Mouse (Mus musculus) bone marrow, adult 2 months (tissue): ENCODE results near the gene Lmod1. TPM values are rescaled to one million over a fixed set of nuclear protein-coding genes. Genes with fewer than 3 reads are reported as not detected.

Experiments used
- H3K27ac ChIP-seq: fragments of 200-500 bp; 2 replicates; pipeline ENCODE4 v1.5.1; 2012; ENCODE audit warnings: low read depth, mild to moderate bottlenecking, control low read depth, inconsistent platforms, low read length; ENCODE audit not compliant: control insufficient read depth, poor library complexity, insufficient read depth
- H3K4me1 ChIP-seq: fragments of 200-500 bp; 2 replicates; pipeline ENCODE4 v1.6.1; 2011; ENCODE audit warnings: low read length; ENCODE audit not compliant: control insufficient read depth, insufficient read depth
- H3K4me3 ChIP-seq: fragments of 200-500 bp; replicated peaks from 2 replicates; pipeline ENCODE3; 2011; ENCODE audit warnings: mild to moderate bottlenecking, low read depth, low read length, control low read depth; ENCODE audit not compliant: control insufficient read depth
- CTCF ChIP-seq: fragments of 200-500 bp; IDR thresholded peaks from 2 replicates; pipeline ENCODE4 v1.5.1; 2011; ENCODE audit warnings: low read length, control low read depth; ENCODE audit not compliant: control insufficient read depth, insufficient read depth
- POLR2A ChIP-seq: fragments of 200-500 bp; IDR thresholded peaks from 2 replicates; pipeline ENCODE4 v1.6.1; 2011; ENCODE audit warnings: low read depth, mild to moderate bottlenecking, control low read depth, low read length, borderline replicate concordance; ENCODE audit not compliant: control insufficient read depth
- WGBS: fragments of 180-500 bp; shearing (Covaris S2); methylation state at CpG from one replicate; pipeline ENCODE4 v1.1.7; 2018; 5-methylcytosine and 5-hydroxymethylcytosine counted together
- polyA plus RNA-seq: library from polyadenylated mRNA; stranded (reverse); fragments of >200 nt; gene quantifications from 2 replicates; pipeline ENCODE4 v1.2.4, GENCODE M21; 2011; ENCODE audit warnings: low replicate concordance; ENCODE audit not compliant: missing spikeins, insufficient read depth, insufficient read length

The Lmod1 gene
- polyA plus RNA-seq, 1 experiment: not detected

DNA sequence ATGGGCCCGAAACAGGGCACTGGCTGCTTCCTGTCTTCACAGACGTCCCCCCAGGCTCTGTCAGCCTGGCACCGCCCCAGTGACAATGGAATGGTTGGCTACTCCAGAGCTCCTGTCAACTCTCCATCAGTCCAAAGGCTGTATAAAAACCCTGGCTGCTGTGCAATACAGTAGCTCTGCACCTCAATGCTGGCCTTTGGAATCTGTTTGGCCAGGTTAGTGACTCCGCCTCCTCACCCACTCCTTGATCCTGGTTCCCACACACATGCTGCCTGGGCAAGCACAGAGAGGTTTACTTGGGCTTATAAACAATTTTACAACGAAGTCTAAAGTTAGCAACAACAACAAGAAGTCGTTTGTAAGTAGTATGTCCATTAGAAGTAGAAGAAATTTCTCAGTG is 13.3 kb upstream of the Lmod1 start:
- H3K4me3 ChIP-seq: no peak overlapping the region
- no peak for TF ChIP-seq POLR2A
- TF ChIP-seq CTCF: no peak
- H3K4me1 ChIP-seq: peaks cover 1% of the 10 kb centered on the region; the same call in 1 of the 2 replicates
- H3K27ac ChIP-seq: no peak overlapping the region
- WGBS: 75% methylated on average over 6 of the region's 6 CpGs

DNA sequence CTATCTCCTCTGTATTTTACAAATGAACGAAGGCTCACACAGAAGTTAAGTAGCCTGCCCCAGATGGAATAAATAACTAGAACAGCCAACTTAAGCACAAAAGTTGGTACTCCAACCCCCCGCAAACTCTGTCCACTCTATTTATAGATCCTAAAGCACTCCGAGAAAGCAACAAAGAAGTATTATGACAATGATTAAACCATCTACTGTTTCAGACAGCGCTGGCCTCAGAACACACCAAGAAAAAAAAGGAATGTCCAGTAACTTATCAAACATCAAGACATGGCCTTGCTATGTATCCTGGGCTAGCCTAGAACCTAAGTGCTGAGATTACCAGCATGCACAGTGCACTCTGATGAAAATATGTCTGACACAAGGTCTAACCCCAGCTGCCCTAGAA is 12.4 kb upstream of the Lmod1 start:
- 84% methylated on average over 4 of the region's 4 CpGs for WGBS
- TF ChIP-seq CTCF (no peak), POLR2A (no peak)
- no peak overlapping the region for H3K27ac ChIP-seq
- H3K4me1 ChIP-seq: peaks cover 1% of the 10 kb centered on the region; the same call in 1 of the 2 replicates
- H3K4me3 ChIP-seq: no peak overlapping the region

DNA sequence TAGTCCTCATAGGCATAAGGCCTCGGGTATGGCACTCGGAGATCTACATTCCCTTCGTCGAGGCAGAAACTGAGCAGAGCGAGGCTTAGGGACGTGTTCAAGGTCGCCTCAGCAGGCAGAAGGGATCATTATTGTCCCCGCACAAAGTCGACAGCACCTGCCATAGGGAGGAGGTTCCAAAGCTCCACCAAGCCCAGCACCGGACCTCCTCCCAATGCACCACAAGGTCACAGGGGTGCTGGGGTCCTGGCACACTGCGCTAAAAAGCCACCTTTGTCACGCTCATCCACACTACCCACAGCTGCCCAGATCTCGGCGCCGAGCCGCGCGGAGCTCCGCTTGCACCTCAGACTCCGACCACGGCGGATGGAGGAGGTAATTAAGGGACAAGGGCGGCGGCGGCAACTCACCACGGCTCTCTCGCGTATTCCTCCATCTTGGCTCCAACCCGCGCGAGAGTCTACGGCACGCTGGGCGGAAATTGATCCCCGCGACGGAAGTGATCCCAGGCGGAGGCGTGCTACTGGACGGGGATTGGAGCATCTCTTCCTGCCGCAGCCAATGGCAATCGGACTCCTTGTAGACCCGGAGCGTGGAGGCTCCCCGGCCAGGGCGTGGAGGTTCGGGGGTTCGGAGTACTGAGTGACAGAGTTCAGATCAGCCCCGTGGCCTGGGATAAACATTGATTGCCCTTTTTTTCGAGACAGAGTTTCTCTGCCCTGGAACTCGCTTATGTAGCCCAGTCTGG is 11.1 kb upstream of the Lmod1 start, which contains the start of gene Timm17a:
Gene Timm17a, minus strand, starts transcription at position 495 of the 748 bp plus-strand sequence.
- WGBS: under 1% methylated on average over 51 of the region's 51 CpGs
- peak within 1 kb of the TSS; percentile 96 for H3K4me3 ChIP-seq
- TF ChIP-seq CTCF (peak; percentile 2; the same call in 1 of the 2 replicates), POLR2A (peak; percentile 73; the same call in 1 of the 2 replicates)
- H3K4me1 ChIP-seq: peaks cover 1% of the 10 kb centered on the region; the same call in 1 of the 2 replicates
- peak within 1 kb of the TSS; percentile 78 for H3K27ac ChIP-seq

DNA sequence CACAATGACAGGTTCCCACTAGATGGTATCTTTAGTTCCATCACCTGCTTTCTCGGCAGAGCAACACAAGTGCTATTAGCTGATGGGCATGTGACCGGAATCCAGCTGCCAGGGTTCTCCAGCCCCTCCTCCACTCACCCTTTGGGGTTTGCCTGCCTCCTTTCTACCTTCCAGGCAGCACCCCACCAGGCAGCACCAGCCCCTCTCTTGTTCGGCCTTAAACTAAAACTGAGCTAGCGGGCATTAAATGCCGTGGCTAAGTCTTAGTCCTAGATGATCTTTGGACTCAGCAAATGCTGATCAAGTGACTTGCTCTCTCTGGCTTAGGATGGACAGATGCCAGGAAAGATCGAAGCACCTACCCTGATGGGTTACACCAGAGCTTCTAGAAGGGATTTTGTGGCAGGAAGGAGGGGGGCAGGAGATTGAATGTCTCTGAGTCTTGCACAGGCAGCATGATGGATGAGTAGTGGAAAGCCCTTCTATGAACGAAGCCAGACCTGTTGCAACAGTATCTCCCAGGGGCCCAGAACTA is 1.2 kb upstream of the Lmod1 start:
- H3K4me1 ChIP-seq: no peaks in the 10 kb centered on the region
- TF ChIP-seq CTCF: no peak
- no peak for TF ChIP-seq POLR2A
- 80% methylated on average over 7 of the region's 7 CpGs for WGBS
- no peak overlapping the region for H3K27ac ChIP-seq
- no peak overlapping the region for H3K4me3 ChIP-seq

DNA sequence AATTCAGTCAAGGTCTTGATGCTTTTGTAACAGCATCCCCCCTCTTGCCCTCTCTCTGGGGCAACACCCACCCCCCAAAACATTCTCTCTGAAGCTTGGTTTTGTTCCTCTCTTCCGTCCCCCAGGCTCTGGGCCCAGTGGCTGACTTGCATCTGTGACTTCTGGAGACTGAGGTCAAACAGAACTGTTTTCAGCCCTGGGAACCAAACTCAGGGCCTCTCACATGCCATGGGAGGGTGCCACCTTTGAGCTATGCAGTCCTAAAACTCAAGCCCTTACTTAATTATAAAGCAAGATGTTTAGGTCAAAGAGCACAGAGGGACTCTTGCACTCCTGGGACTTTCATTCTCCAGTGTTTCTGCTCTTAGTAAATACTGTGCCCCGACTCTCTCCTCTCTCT is 1.3 kb downstream of the Lmod1 start:
- Histone ChIP-seq H3K27ac (no peak overlapping the region), H3K4me1 (no peaks in the 10 kb centered on the region), H3K4me3 (no peak overlapping the region)
- no peak for TF ChIP-seq CTCF
- TF ChIP-seq POLR2A: no peak
- WGBS: 73% methylated on average over 2 of the region's 2 CpGs

DNA sequence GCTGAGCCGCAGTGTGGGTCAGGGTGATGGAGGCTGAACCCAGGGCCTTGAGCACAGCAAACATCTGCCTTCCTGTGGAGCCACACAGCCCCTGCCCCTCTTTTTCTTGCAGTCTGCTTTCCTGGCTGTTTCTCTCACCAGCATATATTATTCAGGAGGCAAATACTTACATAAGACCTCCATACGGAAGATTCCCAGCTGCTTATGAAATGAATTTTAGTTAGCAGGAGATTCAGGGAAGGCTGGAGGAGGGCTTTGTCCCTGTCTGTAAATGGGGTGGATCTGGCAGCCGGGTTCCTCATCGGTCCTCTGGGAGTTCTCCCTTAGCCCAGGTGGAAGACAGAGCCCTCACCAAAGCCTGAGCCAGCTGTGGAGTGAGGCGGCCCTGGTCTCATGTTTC is 3.8 kb downstream of the Lmod1 start:
- H3K27ac ChIP-seq: no peak overlapping the region
- 66% methylated on average over 5 of the region's 5 CpGs for WGBS
- H3K4me3 ChIP-seq: no peak overlapping the region
- TF ChIP-seq POLR2A (no peak), CTCF (no peak)
- no peaks in the 10 kb centered on the region for H3K4me1 ChIP-seq

DNA sequence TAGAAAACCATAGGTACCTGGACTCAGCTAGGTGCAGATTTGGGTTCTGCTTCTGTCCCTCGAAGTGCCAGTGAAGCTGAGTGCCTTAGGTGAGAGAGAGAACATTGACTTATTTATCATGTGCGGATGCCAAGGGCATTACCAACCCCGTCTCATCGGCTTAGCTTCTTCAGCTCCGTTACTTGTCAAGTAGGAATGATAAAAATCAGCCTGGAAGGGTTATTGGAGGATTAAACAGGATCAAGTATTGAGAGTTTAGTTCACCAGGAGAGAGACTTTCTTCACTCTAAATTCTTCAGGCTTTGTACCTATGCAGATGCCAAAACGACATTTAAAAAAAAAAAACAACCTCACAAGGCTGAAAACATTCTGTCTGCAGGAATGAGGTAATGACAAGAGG is 6.0 kb downstream of the Lmod1 start:
- Histone ChIP-seq H3K4me3 (no peak overlapping the region), H3K27ac (no peak overlapping the region), H3K4me1 (no peaks in the 10 kb centered on the region)
- 66% methylated on average over 6 of the region's 6 CpGs for WGBS
- no peak for TF ChIP-seq POLR2A

DNA sequence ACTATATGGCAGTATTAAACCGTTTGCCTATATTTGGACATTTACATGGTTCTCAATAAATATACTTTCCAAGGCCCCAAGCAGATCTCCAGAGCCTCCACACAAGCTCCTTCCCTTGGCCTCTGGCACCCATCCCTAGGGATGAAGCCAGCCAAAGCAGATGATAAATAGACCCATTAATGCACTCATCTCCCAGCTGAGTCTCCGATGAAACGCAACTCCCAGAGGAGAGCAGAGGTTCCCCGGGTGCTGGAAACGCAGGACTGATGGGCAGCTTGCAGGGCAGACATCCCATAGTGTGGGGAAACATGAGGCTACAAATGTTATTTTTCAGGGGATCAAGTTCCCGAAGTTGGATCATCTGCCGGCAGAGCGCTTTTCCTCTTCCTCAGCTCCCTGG is 17.3 kb downstream of the Lmod1 start:
- no peak overlapping the region for H3K27ac ChIP-seq
- no peak overlapping the region for H3K4me3 ChIP-seq
- TF ChIP-seq CTCF: no peak
- TF ChIP-seq POLR2A: no peak
- WGBS: 85% methylated on average over 8 of the region's 8 CpGs
- H3K4me1 ChIP-seq: no peaks in the 10 kb centered on the region

DNA sequence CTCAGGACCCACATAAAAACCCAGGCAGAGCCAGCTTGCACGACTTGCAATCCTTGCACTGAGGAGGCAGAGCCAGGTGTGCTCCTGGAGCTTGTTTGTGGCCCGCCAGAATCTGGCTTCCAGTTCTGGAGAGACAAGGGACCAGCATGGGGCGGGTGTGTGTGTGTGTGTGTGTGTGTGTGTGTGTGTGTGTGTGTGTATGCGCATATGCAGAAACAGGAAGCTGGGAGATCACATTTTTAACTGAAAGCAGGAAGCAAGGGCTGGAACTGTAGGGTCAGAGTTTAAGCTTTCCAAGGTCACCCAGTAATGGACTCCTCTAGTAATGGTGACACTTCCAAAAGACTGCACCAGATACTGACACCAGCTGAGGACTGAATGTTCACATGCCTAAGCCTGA is 19.4 kb downstream of the Lmod1 start:
- Histone ChIP-seq H3K4me3 (no peak overlapping the region), H3K4me1 (no peaks in the 10 kb centered on the region), H3K27ac (no peak overlapping the region)
- TF ChIP-seq CTCF (no peak), POLR2A (no peak)
- WGBS: 35% methylated on average over 4 of the region's 4 CpGs

DNA sequence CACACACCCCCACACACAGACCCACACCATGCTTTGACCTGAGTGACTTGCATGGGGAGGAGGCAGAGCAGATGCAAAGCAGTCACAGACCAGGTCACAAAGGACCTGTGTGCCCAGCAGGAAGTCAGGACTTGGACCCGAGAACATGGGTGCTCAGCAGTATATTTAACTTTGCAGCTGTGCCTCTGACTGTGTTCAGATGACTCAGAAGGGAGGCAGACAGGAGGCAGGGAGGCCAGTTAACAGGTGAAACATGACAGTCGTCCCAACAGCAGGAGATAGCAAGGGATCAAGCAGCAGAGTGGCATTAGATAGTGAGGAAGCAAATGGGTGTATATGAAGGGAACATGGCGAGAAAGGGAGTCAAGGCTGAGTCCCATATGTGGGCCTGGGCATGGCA is 22.3 kb downstream of the Lmod1 start:
- no peak overlapping the region for H3K4me3 ChIP-seq
- H3K4me1 ChIP-seq: no peaks in the 10 kb centered on the region
- no peak overlapping the region for H3K27ac ChIP-seq
- WGBS: 70% methylated on average over 3 of the region's 3 CpGs
- TF ChIP-seq CTCF: no peak
- no peak for TF ChIP-seq POLR2A
